Mouse (Mus musculus): ENCODE results near the gene Sh3pxd2a. TPM values are rescaled to one million over a fixed set of nuclear protein-coding genes. Genes with fewer than 3 reads are reported as not detected.

Sh3pxd2a gene
- polyA plus RNA-seq (2017; shearing (Covaris generic)), result 0.39 TPM

DNA sequence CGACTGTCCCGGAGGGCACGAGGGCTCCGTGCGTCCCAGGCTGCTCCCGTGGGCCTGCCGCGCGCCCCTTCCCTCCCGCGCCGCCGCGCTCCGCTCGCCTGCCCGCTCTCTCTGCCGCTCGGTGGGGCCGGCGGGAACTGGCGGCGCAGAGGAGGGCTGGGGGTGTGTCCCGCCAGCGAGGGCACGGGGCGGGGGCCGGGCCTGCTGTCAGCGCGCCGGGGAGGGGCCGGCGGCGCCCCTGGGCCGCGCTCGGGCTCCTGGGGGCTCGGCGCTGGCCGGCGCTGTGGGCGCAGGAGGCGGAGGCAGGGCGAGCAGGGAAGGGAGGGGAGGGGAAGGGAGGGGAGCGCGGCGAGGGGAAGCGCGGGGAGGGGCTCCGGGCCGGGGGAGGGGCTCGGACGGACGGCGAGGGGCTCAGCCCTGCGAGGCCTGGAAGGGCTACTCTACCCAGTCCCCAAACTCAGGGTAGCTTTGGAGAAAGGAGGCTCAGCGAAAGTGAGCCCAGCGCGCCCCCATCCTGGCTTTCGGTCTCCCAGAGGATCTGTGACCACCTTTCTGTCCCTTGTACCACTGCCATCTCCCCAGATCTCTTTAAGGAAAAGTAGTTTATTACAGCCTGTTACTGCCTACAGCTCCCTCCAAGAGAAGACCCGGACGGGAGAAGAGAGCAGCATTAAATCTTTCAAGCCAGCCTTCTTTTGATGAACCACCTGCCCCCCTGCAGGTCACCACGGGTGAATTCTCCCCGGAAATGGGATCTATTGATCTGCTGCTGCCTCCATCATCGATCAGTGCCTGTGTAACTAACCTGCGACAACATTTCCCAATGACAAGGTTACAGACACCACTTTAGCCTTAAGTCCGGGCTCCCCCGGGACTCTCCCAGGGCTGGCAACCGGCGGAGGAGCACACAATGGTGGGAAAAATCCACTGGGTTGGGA is at the start of gene Sh3pxd2a:
TSS of gene Sh3pxd2a (minus strand) at position 98 of the 938 bp plus-strand sequence.

Other genes starting within 250 kb of the Sh3pxd2a start
- 39.2 TPM for gene Stn1, start 73.1 kb upstream of the Sh3pxd2a start, polyA plus RNA-seq (2017; shearing (Covaris generic))
- 10.4 TPM for gene Slk, start 115.3 kb upstream of the Sh3pxd2a start, polyA plus RNA-seq (2017; shearing (Covaris generic))
- not detected for gene Col17a1, start 227.7 kb upstream of the Sh3pxd2a start, polyA plus RNA-seq (2017; shearing (Covaris generic))

Measured in activated CD4-positive, CD25-positive, alpha-beta regulatory T cell, adult 9 weeks (primary cell).